Mouse (Mus musculus) embryonic fibroblast, embryonic 13.5 days (primary cell): ENCODE measurements at regions not wholly inside any gene's neighbourhood (a gene's known extent, or its start where the extent isn't known, plus 50 kb on each side); places are given as distances from the start of the nearest gene placed in this dataset.

ENCODE experiments used
- CTCF ChIP-seq: IDR thresholded peaks from 2 replicates; pipeline ENCODE4 v1.5.1; 2011; ENCODE audit warnings: mild to moderate bottlenecking, control low read depth, low read length, moderate library complexity, borderline replicate concordance; ENCODE audit not compliant: insufficient read depth
- POLR2A ChIP-seq: IDR thresholded peaks from 2 replicates; pipeline ENCODE4 v1.6.1; 2011; ENCODE audit warnings: low read depth, mild to moderate bottlenecking, control low read depth, low read length, moderate library complexity

GRCm38 (mm10) chr15:55999605-56000004 lies 1477.8 kb downstream of the Slc22a22 start:
- TF ChIP-seq CTCF = no peak
- no peak for TF ChIP-seq POLR2A
